Mouse (Mus musculus) erythroblast, embryonic 14.5 days (primary cell): Measurements from ENCODE around the gene Muc13.

Experiments
- GATA1 ChIP-seq: IDR thresholded peaks from 2 replicates; pipeline ENCODE4 v1.6.1; 2012; ENCODE audit warnings: low read length, inconsistent platforms, mixed read lengths
- TAL1 ChIP-seq: IDR thresholded peaks from 3 replicates; pipeline ENCODE4 v1.6.1; 2012; ENCODE audit warnings: low read length, inconsistent platforms, mixed read lengths

DNA sequence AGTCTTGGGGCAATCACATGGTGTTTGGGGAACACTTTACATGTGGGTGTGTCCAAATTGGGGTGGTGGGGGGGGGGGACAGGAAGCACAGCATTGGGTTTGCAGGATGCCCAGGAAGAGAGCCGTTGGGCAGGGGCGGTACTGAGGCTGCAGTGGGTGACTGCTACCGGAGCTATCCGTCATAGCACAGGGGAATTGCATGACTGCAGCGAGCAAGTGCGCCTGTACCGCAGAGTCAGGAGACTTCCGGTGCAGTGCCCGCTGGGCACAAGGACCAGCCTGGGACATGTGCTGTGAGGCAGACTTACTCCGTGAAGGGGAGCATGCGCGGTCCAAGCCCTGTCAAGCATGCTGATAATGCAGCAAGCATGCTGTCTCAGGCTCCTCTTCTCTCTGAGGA lies 42.2 kb upstream of the Muc13 start:
- TF ChIP-seq GATA1 (no peak), TAL1 (no peak)
